21 mouse cellular contexts compared by ENCODE assay signal in the genomic region with DNA sequence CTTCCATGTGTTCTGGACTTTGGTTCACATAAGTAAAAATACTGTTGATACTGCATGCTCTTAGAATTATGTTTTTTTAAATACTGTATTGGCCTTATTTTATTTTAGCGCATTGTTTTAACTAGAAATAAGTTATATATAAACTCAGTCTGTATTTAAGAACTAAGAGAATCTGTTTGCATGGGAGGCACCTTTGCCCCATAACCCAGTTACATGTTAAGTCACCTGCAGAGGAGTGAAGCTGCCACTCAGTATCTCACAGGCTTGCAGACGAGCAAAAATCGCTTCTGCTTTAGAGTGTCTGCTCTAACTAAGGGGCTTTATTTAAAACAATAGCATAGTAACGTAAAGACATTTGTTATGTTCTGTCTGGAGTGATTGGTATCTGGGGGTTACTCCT.
"Had no signal": no experiment of that assay in that cellular context is flagged by ENCODE, and none has a peak within 500 bp of the region (broad histone marks: within the 10 kb centered on the region; RNA-seq: fewer than 3 reads in every experiment).

No protein-coding gene starts in this region.

- DNase-seq: kidney, postnatal 25 days; layer of hippocampus, adult 9-11 months; liver, embryonic 13.5 days; lung, adult 2 months; lung, postnatal 14 days; lung, postnatal 4 days; right cerebral cortex, adult 18-20 months; right cerebral cortex, postnatal 14 days; right cerebral cortex, postnatal 4 days; thymus, adult 2 months; thymus, postnatal 14 days; thymus, postnatal 4 days had no signal

- H3K4me2 ChIP-seq: intestine, embryonic 15.5 days; limb, embryonic 13.5 days; liver, embryonic 13.5 days; midbrain, embryonic 12.5 days; midbrain, embryonic 15.5 days; neural tube, embryonic 12.5 days; neural tube, embryonic 15.5 days had no signal

- H3K4me1 ChIP-seq: intestine, embryonic 15.5 days; limb, embryonic 10.5 days; limb, embryonic 13.5 days; midbrain, embryonic 12.5 days; midbrain, embryonic 15.5 days; neural tube, embryonic 12.5 days had no signal

- H3K9ac ChIP-seq: intestine, embryonic 15.5 days; limb, embryonic 13.5 days; liver, embryonic 13.5 days; midbrain, embryonic 12.5 days; midbrain, embryonic 15.5 days; neural tube, embryonic 12.5 days; neural tube, embryonic 15.5 days had no signal

- H3K4me3 ChIP-seq: intestine, embryonic 15.5 days; layer of hippocampus, adult 2 months; limb, embryonic 10.5 days; limb, embryonic 13.5 days; liver, embryonic 13.5 days; midbrain, embryonic 12.5 days; midbrain, embryonic 15.5 days; neural tube, embryonic 12.5 days; neural tube, embryonic 15.5 days had no signal

- H3K27ac ChIP-seq: intestine, embryonic 15.5 days; layer of hippocampus, adult 2 months; limb, embryonic 10.5 days; limb, embryonic 13.5 days; liver, embryonic 13.5 days; midbrain, embryonic 12.5 days; midbrain, embryonic 15.5 days; neural tube, embryonic 12.5 days; neural tube, embryonic 15.5 days; stomach, postnatal 0 days had no signal

- H3K9me3 ChIP-seq: intestine, embryonic 15.5 days; limb, embryonic 10.5 days; limb, embryonic 13.5 days; liver, embryonic 13.5 days; midbrain, embryonic 12.5 days; midbrain, embryonic 15.5 days; neural tube, embryonic 12.5 days; neural tube, embryonic 15.5 days had no signal

- H3K27me3 ChIP-seq: intestine, embryonic 15.5 days; limb, embryonic 13.5 days; liver, embryonic 13.5 days; midbrain, embryonic 12.5 days; midbrain, embryonic 15.5 days; neural tube, embryonic 12.5 days; neural tube, embryonic 15.5 days had no signal

- ATAC-seq: intestine, embryonic 15.5 days; midbrain, embryonic 15.5 days had no signal
